Mouse (Mus musculus): Measurements from ENCODE around the gene Cd81. TPM values are rescaled to one million over a fixed set of nuclear protein-coding genes. Genes with fewer than 3 reads are reported as not detected.

The Cd81 gene
- polyA plus RNA-seq, 1 experiment = 314 TPM

GRCm38 (mm10) chr7:143044826-143045206 lies 7.7 kb upstream of the Cd81 start:
- H3K27ac ChIP-seq (ENCODE audit: insufficient read depth, low read depth, low read length) = no peak overlapping the region
- H3K4me3 ChIP-seq (ENCODE audit: insufficient read depth, low read length) = no peak overlapping the region
- TF ChIP-seq POLR2A (IDR thresholded peaks at IDR 0.05; ENCODE audit: borderline replicate concordance, low read depth, low read length) (no peak), CTCF (IDR thresholded peaks at IDR 0.05; ENCODE audit: low read depth, low read length) (no peak)
- peaks cover 63% of the 10 kb centered on the region for H3K4me1 ChIP-seq (ENCODE audit: control insufficient read depth, insufficient read depth, low read length)

GRCm38 (mm10) chr7:143046358-143046757 lies 6.2 kb upstream of the Cd81 start:
- H3K27ac ChIP-seq (ENCODE audit: insufficient read depth, low read depth, low read length) = peak overlapping the region; percentile 44
- no peak for TF ChIP-seq POLR2A (IDR thresholded peaks at IDR 0.05; ENCODE audit: borderline replicate concordance, low read depth, low read length)
- no peak for TF ChIP-seq CTCF (IDR thresholded peaks at IDR 0.05; ENCODE audit: low read depth, low read length)
- no peak overlapping the region for H3K4me3 ChIP-seq (ENCODE audit: insufficient read depth, low read length)
- H3K4me1 ChIP-seq (ENCODE audit: control insufficient read depth, insufficient read depth, low read length) = peaks cover 50% of the 10 kb centered on the region

- Histone ChIP-seq H3K4me3 (ENCODE audit: insufficient read depth, low read length) (no peak overlapping the region), H3K27ac (ENCODE audit: insufficient read depth, low read depth, low read length) (no peak overlapping the region), H3K4me1 (ENCODE audit: control insufficient read depth, insufficient read depth, low read length) (peaks cover 33% of the 10 kb centered on the region)
- TF ChIP-seq POLR2A (IDR thresholded peaks at IDR 0.05; ENCODE audit: borderline replicate concordance, low read depth, low read length) (no peak), CTCF (IDR thresholded peaks at IDR 0.05; ENCODE audit: low read depth, low read length) (no peak)
Observed at GRCm38 (mm10) chr7:143049331-143049730, 3.2 kb upstream of the Cd81 start.

- TF ChIP-seq POLR2A (IDR thresholded peaks at IDR 0.05; ENCODE audit: borderline replicate concordance, low read depth, low read length) (no peak), CTCF (IDR thresholded peaks at IDR 0.05; ENCODE audit: low read depth, low read length) (no peak)
- Histone ChIP-seq H3K27ac (ENCODE audit: insufficient read depth, low read depth, low read length) (no peak overlapping the region), H3K4me1 (ENCODE audit: control insufficient read depth, insufficient read depth, low read length) (peaks cover 41% of the 10 kb centered on the region), H3K4me3 (ENCODE audit: insufficient read depth, low read length) (no peak overlapping the region)
Observed at GRCm38 (mm10) chr7:143049841-143050816, 2.4 kb upstream of the Cd81 start.

- Histone ChIP-seq H3K4me1 (ENCODE audit: control insufficient read depth, insufficient read depth, low read length) (peaks cover 43% of the 10 kb centered on the region), H3K27ac (ENCODE audit: insufficient read depth, low read depth, low read length) (no peak overlapping the region), H3K4me3 (ENCODE audit: insufficient read depth, low read length) (no peak overlapping the region)
- TF ChIP-seq CTCF (IDR thresholded peaks at IDR 0.05; ENCODE audit: low read depth, low read length) (no peak), POLR2A (IDR thresholded peaks at IDR 0.05; ENCODE audit: borderline replicate concordance, low read depth, low read length) (no peak)
Observed at GRCm38 (mm10) chr7:143051316-143051715, 1.2 kb upstream of the Cd81 start.

- Histone ChIP-seq H3K4me3 (ENCODE audit: insufficient read depth, low read length) (peak overlapping the region; percentile 63), H3K27ac (ENCODE audit: insufficient read depth, low read depth, low read length) (peak overlapping the region; percentile 50), H3K4me1 (ENCODE audit: control insufficient read depth, insufficient read depth, low read length) (peaks cover 48% of the 10 kb centered on the region)
- TF ChIP-seq POLR2A (IDR thresholded peaks at IDR 0.05; ENCODE audit: borderline replicate concordance, low read depth, low read length) (no peak), CTCF (IDR thresholded peaks at IDR 0.05; ENCODE audit: low read depth, low read length) (no peak)
Observed at GRCm38 (mm10) chr7:143053008-143053899, 715 bp downstream of the Cd81 start.

GRCm38 (mm10) chr7:143053961-143054611 lies 1.5 kb downstream of the Cd81 start:
- Histone ChIP-seq H3K27ac (ENCODE audit: insufficient read depth, low read depth, low read length) (peak overlapping the region; percentile 9; the same call in 1 of the 2 replicates), H3K4me3 (ENCODE audit: insufficient read depth, low read length) (peak overlapping the region; percentile 63), H3K4me1 (ENCODE audit: control insufficient read depth, insufficient read depth, low read length) (peaks cover 55% of the 10 kb centered on the region)
- TF ChIP-seq CTCF (IDR thresholded peaks at IDR 0.05; ENCODE audit: low read depth, low read length) = no peak
- TF ChIP-seq POLR2A (IDR thresholded peaks at IDR 0.05; ENCODE audit: borderline replicate concordance, low read depth, low read length) = no peak

GRCm38 (mm10) chr7:143054612-143054965 lies 2.0 kb downstream of the Cd81 start:
- peak overlapping the region; percentile 8; the same call in 1 of the 2 replicates for H3K27ac ChIP-seq (ENCODE audit: insufficient read depth, low read depth, low read length)
- H3K4me3 ChIP-seq (ENCODE audit: insufficient read depth, low read length) = peak overlapping the region; percentile 63
- TF ChIP-seq CTCF (IDR thresholded peaks at IDR 0.05; ENCODE audit: low read depth, low read length) = no peak
- H3K4me1 ChIP-seq (ENCODE audit: control insufficient read depth, insufficient read depth, low read length) = peaks cover 58% of the 10 kb centered on the region

GRCm38 (mm10) chr7:143055001-143055400 lies 2.5 kb downstream of the Cd81 start:
- H3K27ac ChIP-seq (ENCODE audit: insufficient read depth, low read depth, low read length) = 0 out of 2 replicates have a peak overlapping the region, but pooled peaks have one; percentile 8
- TF ChIP-seq POLR2A (IDR thresholded peaks at IDR 0.05; ENCODE audit: borderline replicate concordance, low read depth, low read length) (no peak), CTCF (IDR thresholded peaks at IDR 0.05; ENCODE audit: low read depth, low read length) (0 out of 2 replicates have a peak, but pooled peaks have one; percentile 30)
- H3K4me3 ChIP-seq (ENCODE audit: insufficient read depth, low read length) = peak overlapping the region; percentile 63
- H3K4me1 ChIP-seq (ENCODE audit: control insufficient read depth, insufficient read depth, low read length) = peaks cover 60% of the 10 kb centered on the region
